Mouse (Mus musculus) C2C12 (cell line): Measurements from ENCODE around the gene Cux1.

Experiments
- CEBPB ChIP-seq: IDR thresholded peaks from one replicate; pipeline ENCODE4 v1.6.1; 2011; ENCODE audit warnings: low read depth, mild to moderate bottlenecking, control low read depth, moderate library complexity
- CTCF ChIP-seq: IDR thresholded peaks from one replicate; pipeline ENCODE4 v1.5.1; 2011; ENCODE audit not compliant: control insufficient read depth, insufficient read depth, insufficient read length
- FOSL1 ChIP-seq: IDR thresholded peaks from one replicate; pipeline ENCODE4 v1.8.0; 2011; ENCODE audit warnings: mild to moderate bottlenecking, low read length; ENCODE audit not compliant: poor library complexity, insufficient read depth, severe bottlenecking
- MAX ChIP-seq: IDR thresholded peaks from one replicate; pipeline ENCODE4 v1.6.1; 2011; ENCODE audit warnings: mild to moderate bottlenecking, control low read depth
- MYOD1 ChIP-seq: IDR thresholded peaks from one replicate; pipeline ENCODE4 v1.6.1; 2011; ENCODE audit warnings: low read depth; ENCODE audit not compliant: control insufficient read depth, insufficient read length
- MYOG ChIP-seq: IDR thresholded peaks from one replicate; pipeline ENCODE4 v1.6.1; 2011; ENCODE audit not compliant: control insufficient read depth, insufficient read length; ENCODE audit errors: extremely low read depth
- USF1 ChIP-seq: IDR thresholded peaks from one replicate; pipeline ENCODE4 v1.6.1; 2011; ENCODE audit warnings: low read depth, mild to moderate bottlenecking, control low read depth, moderate library complexity

DNA sequence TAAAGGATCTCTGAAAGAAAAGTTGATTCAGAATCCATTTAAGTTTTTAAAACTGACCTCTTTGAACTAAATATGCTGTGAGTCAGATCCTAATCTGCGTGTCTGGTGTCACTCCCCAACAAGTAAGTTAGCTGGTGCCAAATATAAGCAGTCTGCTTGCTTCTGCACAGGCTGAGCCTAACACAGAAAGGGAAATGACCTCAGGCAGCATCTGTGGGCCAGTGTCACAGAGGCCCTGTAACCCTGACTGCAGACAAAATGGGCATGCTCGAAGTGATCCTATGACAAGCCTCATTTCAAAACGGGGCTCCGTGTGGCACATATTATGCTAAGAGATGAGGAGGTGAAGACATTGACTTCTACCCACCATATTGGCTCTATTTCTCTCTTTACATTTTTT lies 110.9 kb downstream of the Cux1 start:
- TF ChIP-seq USF1 (no peak), CTCF (no peak), MAX (no peak), FOSL1 (no peak), CEBPB (no peak), MYOG (no peak), MYOD1 (no peak)
